Mouse (Mus musculus): Measurements from ENCODE around the gene Chit1.

GRCm38 (mm10) chr1:134193674-134194197, 82.7 kb downstream of the Chit1 start:
- no peak for TF ChIP-seq POLR2A (IDR thresholded peaks at IDR 0.05; ENCODE audit: low read depth, low read length)
- TF ChIP-seq CTCF (conservative IDR thresholded peaks at IDR 0.05; ENCODE audit: insufficient read depth, insufficient read length, low read depth, low read length), result no peak

Data from kidney, adult 2 months (tissue).